Mouse (Mus musculus): Measurements from ENCODE around the gene Hist1h2ba. TPM values are rescaled to one million over a fixed set of nuclear protein-coding genes. Genes with fewer than 3 reads are reported as not detected.

The Hist1h2ba gene
- polyA plus RNA-seq, 1 experiment from 2014 or later: not detected

- H3K9me3 ChIP-seq (replicated peaks): no peaks in the 10 kb centered on the region
- ATAC-seq (replicated peaks; ENCODE audit: low FRiP score): no peak
- WGBS: 75% methylated on average over 4 of the region's 4 CpGs
Observed at GRCm38 (mm10) chr13:23893269-23893593, 40.7 kb downstream of the Hist1h2ba start.

GRCm38 (mm10) chr13:23892592-23893268, 41.2 kb downstream of the Hist1h2ba start:
- ATAC-seq (replicated peaks; ENCODE audit: low FRiP score): no peak
- 43% methylated on average over 9 of the region's 9 CpGs for WGBS
- Histone ChIP-seq H3K9me3 (replicated peaks) (no peaks in the 10 kb centered on the region), H3K9ac (no peak overlapping the region), H3K36me3 (no peaks in the 10 kb centered on the region), H3K27me3 (no peaks in the 10 kb centered on the region), H3K4me2 (no peak overlapping the region), H3K27ac (no peak overlapping the region), H3K4me3 (replicated peaks) (no peak overlapping the region), H3K4me1 (peaks cover 7% of the 10 kb centered on the region; the same call in 1 of the 2 replicates)

More at GRCm38 (mm10) chr13:23893269-23893593, 40.7 kb downstream of the Hist1h2ba start:
- H3K27ac ChIP-seq: no peak overlapping the region
- H3K4me3 ChIP-seq (replicated peaks): no peak overlapping the region
- peaks cover 12% of the 10 kb centered on the region for H3K4me1 ChIP-seq
- H3K36me3 ChIP-seq: no peaks in the 10 kb centered on the region
- H3K27me3 ChIP-seq: no peaks in the 10 kb centered on the region
- H3K4me2 ChIP-seq: no peak overlapping the region
- H3K9ac ChIP-seq: no peak overlapping the region

GRCm38 (mm10) chr13:23889011-23889605, 44.8 kb downstream of the Hist1h2ba start:
- Histone ChIP-seq H3K9me3 (replicated peaks) (no peaks in the 10 kb centered on the region), H3K9ac (no peak overlapping the region), H3K27ac (no peak overlapping the region), H3K36me3 (no peaks in the 10 kb centered on the region), H3K4me1 (peaks cover 6% of the 10 kb centered on the region; the same call in 1 of the 2 replicates), H3K27me3 (no peaks in the 10 kb centered on the region), H3K4me2 (no peak overlapping the region), H3K4me3 (replicated peaks) (no peak overlapping the region)
- ATAC-seq (replicated peaks; ENCODE audit: low FRiP score): no peak
- WGBS: 35% methylated on average over 6 of the region's 6 CpGs

GRCm38 (mm10) chr13:23887026-23887725, 46.8 kb downstream of the Hist1h2ba start:
- no peak for ATAC-seq (replicated peaks; ENCODE audit: low FRiP score)
- Histone ChIP-seq H3K4me3 (replicated peaks) (no peak overlapping the region), H3K27me3 (no peaks in the 10 kb centered on the region), H3K4me1 (peaks cover 6% of the 10 kb centered on the region; the same call in 1 of the 2 replicates), H3K4me2 (no peak overlapping the region), H3K36me3 (no peaks in the 10 kb centered on the region), H3K9me3 (replicated peaks) (no peaks in the 10 kb centered on the region), H3K27ac (no peak overlapping the region), H3K9ac (no peak overlapping the region)
- WGBS: 84% methylated on average over 3 of the region's 3 CpGs

GRCm38 (mm10) chr13:23885540-23885939, 48.4 kb downstream of the Hist1h2ba start:
- no peaks in the 10 kb centered on the region for H3K27me3 ChIP-seq
- no peak overlapping the region for H3K27ac ChIP-seq
- ATAC-seq (replicated peaks; ENCODE audit: low FRiP score): no peak
- WGBS: 44% methylated on average over 2 of the region's 2 CpGs
- H3K4me3 ChIP-seq (replicated peaks): no peak overlapping the region
- no peaks in the 10 kb centered on the region for H3K9me3 ChIP-seq (replicated peaks)
- H3K36me3 ChIP-seq: no peaks in the 10 kb centered on the region
- no peak overlapping the region for H3K4me2 ChIP-seq
- no peak overlapping the region for H3K9ac ChIP-seq
- H3K4me1 ChIP-seq: peaks cover 6% of the 10 kb centered on the region; the same call in 1 of the 2 replicates

Small RNA genes within 50 kb of the gene (microRNA-seq; reads per million reads assigned to microRNA genes)
- not detected for gene Gm44344

Other genes with a start within 250 kb of the Hist1h2ba start
- gene Hist1h2bc, start 250.0 kb downstream of the Hist1h2ba start, polyA plus RNA-seq (2015; fragmentation: Nextera tagmentation; extraction: Ambion mirVana): 65.3 and 71.8 TPM in 2 replicates
- gene Hist1h1t, start 238.3 kb downstream of the Hist1h2ba start, polyA plus RNA-seq (2015; fragmentation: Nextera tagmentation; extraction: Ambion mirVana): 0.31 TPM in 1 of 2 replicates, not detected in the other
- gene Hist1h4c, start 235.7 kb downstream of the Hist1h2ba start, polyA plus RNA-seq (2015; fragmentation: Nextera tagmentation; extraction: Ambion mirVana): 7.5 and 8.5 TPM in 2 replicates
- 6.4 and 7.7 TPM in 2 replicates for gene Hfe, start 223.3 kb downstream of the Hist1h2ba start, polyA plus RNA-seq (2015; fragmentation: Nextera tagmentation; extraction: Ambion mirVana)
- gene Hist1h1c, start 195.3 kb downstream of the Hist1h2ba start, polyA plus RNA-seq (2015; fragmentation: Nextera tagmentation; extraction: Ambion mirVana): 24.1 and 27.2 TPM in 2 replicates
- 12.6 and 13.5 TPM in 2 replicates for gene Hist1h3c, start 188.6 kb downstream of the Hist1h2ba start, polyA plus RNA-seq (2015; fragmentation: Nextera tagmentation; extraction: Ambion mirVana)
- gene Hist1h2bb, start 187.4 kb downstream of the Hist1h2ba start, polyA plus RNA-seq (2015; fragmentation: Nextera tagmentation; extraction: Ambion mirVana): 3.8 and 4.5 TPM in 2 replicates
- gene Hist1h2ab, start 183.0 kb downstream of the Hist1h2ba start, polyA plus RNA-seq (2015; fragmentation: Nextera tagmentation; extraction: Ambion mirVana): 39.2 and 44.8 TPM in 2 replicates
- gene Hist1h3b, start 181.9 kb downstream of the Hist1h2ba start, polyA plus RNA-seq (2015; fragmentation: Nextera tagmentation; extraction: Ambion mirVana): 10.8 and 11.3 TPM in 2 replicates
- gene Hist1h4b, start 177.1 kb downstream of the Hist1h2ba start, polyA plus RNA-seq (2015; fragmentation: Nextera tagmentation; extraction: Ambion mirVana): 5.4 and 6.4 TPM in 2 replicates
- 0.35 TPM in 1 of 2 replicates, not detected in the other for gene Hist1h4a, start 172.9 kb downstream of the Hist1h2ba start, polyA plus RNA-seq (2015; fragmentation: Nextera tagmentation; extraction: Ambion mirVana)
- 8.0 and 9.4 TPM in 2 replicates for gene Hist1h3a, start 171.8 kb downstream of the Hist1h2ba start, polyA plus RNA-seq (2015; fragmentation: Nextera tagmentation; extraction: Ambion mirVana)
- 2.3 and 3.1 TPM in 2 replicates for gene Hist1h1a, start 170.5 kb downstream of the Hist1h2ba start, polyA plus RNA-seq (2015; fragmentation: Nextera tagmentation; extraction: Ambion mirVana)
- gene Trim38, start 164.2 kb downstream of the Hist1h2ba start, polyA plus RNA-seq (2015; fragmentation: Nextera tagmentation; extraction: Ambion mirVana): not detected in 2 replicates
- 0.10 and 0.12 TPM in 2 replicates for gene Slc17a2, start 127.2 kb downstream of the Hist1h2ba start, polyA plus RNA-seq (2015; fragmentation: Nextera tagmentation; extraction: Ambion mirVana)
- 3.4 and 4.0 TPM in 2 replicates for gene Slc17a3, start 94.7 kb downstream of the Hist1h2ba start, polyA plus RNA-seq (2015; fragmentation: Nextera tagmentation; extraction: Ambion mirVana)
- 9.3 TPM in 2 replicates for gene Slc17a1, start 66.4 kb downstream of the Hist1h2ba start, polyA plus RNA-seq (2015; fragmentation: Nextera tagmentation; extraction: Ambion mirVana)
- 2.7 and 2.9 TPM in 2 replicates for gene Slc17a4, start 19.1 kb downstream of the Hist1h2ba start, polyA plus RNA-seq (2015; fragmentation: Nextera tagmentation; extraction: Ambion mirVana)
- gene Hist1h2aa, start 306 bp upstream of the Hist1h2ba start, polyA plus RNA-seq (2015; fragmentation: Nextera tagmentation; extraction: Ambion mirVana): not detected in 2 replicates
- gene Scgn, start 57.1 kb upstream of the Hist1h2ba start, polyA plus RNA-seq (2015; fragmentation: Nextera tagmentation; extraction: Ambion mirVana): 0.23 and 0.60 TPM in 2 replicates

Measured in kidney, embryonic 15.5 days (tissue).